Mouse (Mus musculus) liver, embryonic 14.5 days (tissue): ENCODE data around the gene Gpr12.

ENCODE experiments used
- CTCF ChIP-seq: IDR thresholded peaks from 2 replicates; pipeline ENCODE4 v1.5.1; 2016; ENCODE audit warnings: antibody characterized with exemption, low read depth, control low read depth
- EP300 ChIP-seq: IDR thresholded peaks from 2 replicates; pipeline ENCODE4 v1.6.1; 2016; ENCODE audit warnings: antibody characterized with exemption, low read depth

GRCm38 (mm10) chr5:146598215-146599119 is 13.4 kb upstream of the Gpr12 start:
- TF ChIP-seq CTCF: no peak
- TF ChIP-seq EP300: no peak
